Mouse (Mus musculus): ENCODE data around the gene Klhl18.
A peak's percentile ranks its signal among the peaks of the same experiment; 100 is the strongest.
"Not testable (repeated sequence)": the region's sequence is repeated elsewhere in the genome, so short reads cannot be mapped to it uniquely, and the experiment has no call there.

The Klhl18 gene

DNA sequence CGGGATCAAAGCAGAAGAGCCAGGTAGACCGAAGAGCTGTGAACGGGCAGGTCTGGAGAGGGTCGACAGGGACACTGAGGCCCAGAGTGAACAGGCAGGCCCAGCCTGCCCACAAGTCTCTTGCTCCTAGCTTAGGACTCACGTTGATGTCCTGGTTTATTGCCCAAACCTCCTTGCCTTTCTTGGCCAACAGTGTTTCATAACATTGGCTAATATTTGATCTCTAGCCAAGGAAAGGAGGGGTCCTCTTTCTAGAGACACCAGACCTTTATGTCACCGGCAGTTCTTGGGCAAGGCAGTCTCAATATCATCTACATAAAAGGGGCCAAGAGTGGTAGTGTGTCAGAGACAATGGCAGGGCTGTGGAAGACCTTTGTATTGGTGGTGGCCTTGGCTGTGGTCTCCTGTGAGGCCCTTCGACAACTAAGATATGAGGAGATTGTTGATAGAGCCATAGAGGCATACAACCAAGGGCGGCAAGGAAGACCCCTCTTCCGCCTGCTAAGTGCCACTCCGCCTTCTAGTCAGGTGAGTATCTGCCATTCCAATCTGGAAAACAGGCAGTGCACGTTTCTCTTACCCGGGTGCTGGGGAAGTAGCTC lies 56.9 kb downstream of the Klhl18 start, which contains the start of gene Ngp:
TSS of gene Ngp (plus strand) at position 237 of the 602 bp plus-strand sequence.
- no peak for DNase-seq (ENCODE audit: low spot score)

- DNase-seq (ENCODE audit: low spot score) = peak; percentile 60
Measured at GRCm38 (mm10) chr9:110413785-110414184, 62.7 kb downstream of the Klhl18 start.

- no peak for DNase-seq (ENCODE audit: low spot score)
Measured at GRCm38 (mm10) chr9:110412926-110413325, 63.6 kb downstream of the Klhl18 start.

GRCm38 (mm10) chr9:110410908-110411887 lies 65.3 kb downstream of the Klhl18 start:
- peak; percentile 77 for DNase-seq (ENCODE audit: low spot score)

DNA sequence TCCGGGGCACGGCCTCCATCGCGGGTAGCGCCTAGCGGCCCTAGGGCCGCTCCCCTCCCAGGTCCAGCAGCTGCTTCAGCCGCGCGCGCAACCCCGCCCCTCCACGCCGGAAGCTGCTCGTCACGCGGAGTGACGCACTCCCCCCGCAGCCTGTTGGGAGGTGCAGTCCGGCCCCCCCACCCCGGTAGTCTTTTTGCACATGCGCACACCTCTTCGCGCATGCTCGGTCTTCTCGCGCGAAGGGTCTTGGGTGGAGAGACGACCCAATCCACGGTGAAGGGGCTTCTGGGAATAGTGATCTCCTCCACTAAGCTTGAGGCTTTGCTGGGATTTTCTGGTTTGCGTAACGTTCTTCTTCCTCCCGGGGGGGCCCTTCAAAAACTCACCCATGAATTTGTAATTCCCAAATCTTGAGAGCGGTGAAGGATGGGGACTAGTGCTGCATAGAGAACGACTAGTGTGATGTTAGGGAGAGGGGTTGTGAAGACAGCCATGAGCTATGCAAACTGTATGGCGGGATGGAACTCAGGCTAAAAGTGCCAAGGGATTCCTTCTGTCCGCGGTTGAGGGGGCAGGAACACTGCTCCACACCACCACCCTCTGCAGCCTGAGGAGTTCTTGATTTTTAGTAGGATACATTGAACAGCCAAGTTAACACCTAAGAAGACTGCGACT lies 68.3 kb downstream of the Klhl18 start, which contains the start of gene Ptpn23:
TSS of gene Ptpn23 (minus strand) at position 115 of the 675 bp plus-strand sequence.
- DNase-seq (ENCODE audit: low spot score) = peak; percentile 95

DNA sequence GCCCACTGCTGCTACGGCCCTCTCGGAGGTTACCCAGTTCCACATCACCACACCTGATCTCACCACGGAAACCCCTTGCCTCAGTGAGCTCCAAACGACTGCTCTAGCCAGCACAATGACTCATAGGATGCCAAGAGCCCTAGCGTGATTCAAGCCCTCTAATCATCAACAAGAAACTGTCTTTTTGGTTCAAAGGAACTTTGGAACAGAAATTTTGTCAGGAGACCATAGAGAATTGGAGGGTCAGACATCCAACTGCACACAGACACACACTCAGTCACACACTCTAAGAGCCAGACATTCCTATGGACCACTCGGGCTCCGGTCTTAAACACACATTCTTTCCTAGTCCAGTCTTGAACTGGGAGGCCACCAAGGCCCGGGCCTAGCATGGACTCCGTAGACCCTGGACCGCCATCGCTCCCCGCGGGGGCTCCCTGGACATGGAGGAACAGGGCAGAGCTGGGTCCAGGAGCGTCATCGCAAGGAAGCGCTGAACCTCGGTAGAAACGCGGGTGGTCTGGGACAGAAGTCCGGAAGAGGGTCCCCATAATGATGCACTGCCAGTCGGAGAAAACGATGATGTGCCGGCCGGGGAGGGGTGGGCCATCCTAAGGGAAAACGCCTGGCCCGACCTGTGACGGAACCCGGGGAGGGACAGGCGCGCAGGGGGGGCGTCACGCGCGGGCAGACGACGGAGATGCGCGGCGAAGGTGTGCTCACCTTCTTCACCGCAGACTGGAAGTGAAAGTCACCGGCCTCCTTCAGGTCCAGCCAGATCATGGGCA lies 69.0 kb downstream of the Klhl18 start:
- DNase-seq (ENCODE audit: low spot score) = no peak

DNA sequence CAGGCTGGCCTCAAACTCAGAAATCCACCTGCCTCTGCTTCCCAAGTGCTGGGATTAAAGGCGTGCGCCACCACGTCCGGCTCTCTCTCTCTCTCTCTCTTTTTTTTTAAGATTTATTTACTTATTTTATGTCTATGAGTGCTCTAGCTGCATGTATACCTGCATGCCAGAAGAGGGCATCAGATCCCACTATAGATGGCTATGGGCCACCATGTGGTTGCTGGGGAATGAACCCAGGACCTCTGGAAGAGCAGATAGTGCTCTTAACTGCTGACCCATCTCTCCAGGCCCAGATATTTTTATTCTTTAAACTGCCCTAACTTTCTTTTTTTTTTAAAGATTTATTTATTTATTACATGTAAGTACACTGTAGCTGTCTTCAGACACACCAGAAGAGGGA lies 73.3 kb downstream of the Klhl18 start:
- DNase-seq (ENCODE audit: low spot score) = not testable (repeated sequence)

DNA sequence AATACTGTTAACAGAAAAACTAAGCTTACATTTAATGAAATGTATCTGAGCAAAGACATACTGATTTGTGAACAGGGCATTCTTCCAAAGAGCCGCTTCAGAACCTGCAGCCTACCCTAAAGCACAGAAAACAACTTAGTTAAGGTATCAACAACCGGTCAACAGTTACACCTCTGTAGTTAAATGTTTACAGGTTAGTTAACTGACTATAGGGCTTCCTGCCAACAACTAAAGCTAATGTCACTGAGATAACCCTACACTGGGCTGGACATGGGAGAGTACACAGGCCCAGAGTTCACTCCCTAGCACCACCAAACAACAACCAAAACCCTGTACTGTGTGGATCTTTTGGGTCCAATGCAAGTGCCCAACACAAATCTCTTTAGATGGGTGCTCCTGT lies 73.8 kb downstream of the Klhl18 start:
- no peak for DNase-seq (ENCODE audit: low spot score)

GRCm38 (mm10) chr9:110400650-110401049 lies 75.8 kb downstream of the Klhl18 start:
- no peak for DNase-seq (ENCODE audit: low spot score)

- DNase-seq (ENCODE audit: low spot score) = no peak
Measured at GRCm38 (mm10) chr9:110393295-110393694, 83.2 kb downstream of the Klhl18 start.

DNA sequence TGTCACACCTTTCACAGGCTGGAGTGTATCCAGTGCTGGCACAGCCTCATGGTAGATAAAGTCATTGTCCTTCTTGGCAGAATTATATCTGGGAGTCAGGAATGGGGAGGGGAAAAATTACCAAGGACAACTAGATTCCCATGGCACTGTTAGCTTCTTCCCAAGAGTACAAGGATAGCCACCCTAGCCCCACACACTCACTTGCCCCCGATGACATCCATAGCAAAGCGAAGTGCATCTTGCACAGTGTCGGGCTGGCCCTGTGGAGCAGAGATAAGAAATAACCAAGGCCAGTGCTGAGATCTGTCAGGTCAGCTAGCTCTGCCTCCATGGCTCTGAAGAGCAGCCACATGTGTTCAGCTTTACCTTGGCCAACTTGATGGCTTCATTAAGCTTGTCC lies 85.7 kb downstream of the Klhl18 start:
- DNase-seq (ENCODE audit: low spot score) = peak; percentile 54

- DNase-seq (ENCODE audit: low spot score) = no peak
Measured at GRCm38 (mm10) chr9:110388011-110388410, 88.5 kb downstream of the Klhl18 start.

- no peak for DNase-seq (ENCODE audit: low spot score)
Measured at GRCm38 (mm10) chr9:110384369-110384929, 92.0 kb downstream of the Klhl18 start.

GRCm38 (mm10) chr9:110381292-110381691 lies 95.2 kb downstream of the Klhl18 start:
- no peak for DNase-seq (ENCODE audit: low spot score)

DNA sequence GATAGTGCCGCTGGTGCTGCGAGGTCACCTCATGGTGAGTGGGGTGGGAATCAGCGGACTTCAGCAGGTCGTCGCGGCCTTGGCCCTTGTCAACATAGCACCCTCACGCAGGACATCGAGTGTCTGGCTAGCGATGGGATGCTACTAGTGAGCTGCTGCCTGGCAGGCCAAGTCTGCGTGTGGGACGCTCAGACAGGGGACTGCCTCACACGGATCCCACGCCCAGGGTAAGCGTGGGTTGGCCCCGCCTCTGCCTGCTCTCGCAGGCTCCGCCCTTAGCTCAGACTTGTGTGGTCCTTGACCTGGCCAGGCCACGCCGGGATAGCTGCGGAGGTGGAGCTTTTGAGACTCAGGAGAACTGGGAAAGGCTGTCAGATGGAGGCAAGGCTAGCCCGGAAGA lies 95.8 kb downstream of the Klhl18 start:
- DNase-seq (ENCODE audit: low spot score) = peak; percentile 66

- DNase-seq (ENCODE audit: low spot score) = no peak
Measured at GRCm38 (mm10) chr9:110379361-110379760, 97.1 kb downstream of the Klhl18 start.

- not testable (repeated sequence) for DNase-seq (ENCODE audit: low spot score)
Measured at GRCm38 (mm10) chr9:110377655-110378054, 98.8 kb downstream of the Klhl18 start.
